Mouse (Mus musculus) olfactory bulb, adult 2 months (tissue): ENCODE data around the gene Hs6st1.

Experiments
- CTCF ChIP-seq: fragments of 200-500 bp; IDR thresholded peaks from 2 replicates; pipeline ENCODE4 v1.5.1; 2012; ENCODE audit warnings: low read depth, mild to moderate bottlenecking, low read length, moderate library complexity; ENCODE audit not compliant: insufficient read depth
- POLR2A ChIP-seq: fragments of 200-500 bp; IDR thresholded peaks from 2 replicates; pipeline ENCODE4 v1.6.1; 2012; ENCODE audit warnings: mild to moderate bottlenecking, low read depth, low read length, moderate library complexity; ENCODE audit not compliant: insufficient read depth

DNA sequence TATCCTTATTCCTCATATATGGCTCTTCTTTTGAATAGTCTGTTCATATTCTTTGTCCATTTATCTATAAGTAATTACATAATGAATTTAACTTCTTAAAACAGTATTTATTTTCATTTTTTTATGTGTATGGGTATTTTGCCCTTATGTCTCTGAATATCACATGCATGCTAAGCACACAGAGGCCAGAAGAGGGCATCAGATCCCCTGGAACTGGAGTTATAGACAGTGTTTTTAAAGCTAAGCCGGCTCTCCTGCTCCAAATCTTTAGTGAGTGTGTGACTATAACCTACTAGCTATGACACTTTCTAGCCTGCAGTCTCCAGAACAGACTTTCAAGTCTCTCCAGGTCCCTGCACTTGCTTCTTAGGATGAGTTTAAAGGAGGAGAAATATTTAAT lies 76.8 kb downstream of the Hs6st1 start:
- no peak for TF ChIP-seq CTCF
- TF ChIP-seq POLR2A: no peak
